Mouse (Mus musculus) liver (tissue): Measurements from ENCODE around the gene Irgc1.

Source experiments
- DNase-seq: peaks from one replicate; pipeline ENCODE4 v3.0.0-alpha.2; 2020; ENCODE audit warnings: mixed read lengths

Irgc1 gene

DNA sequence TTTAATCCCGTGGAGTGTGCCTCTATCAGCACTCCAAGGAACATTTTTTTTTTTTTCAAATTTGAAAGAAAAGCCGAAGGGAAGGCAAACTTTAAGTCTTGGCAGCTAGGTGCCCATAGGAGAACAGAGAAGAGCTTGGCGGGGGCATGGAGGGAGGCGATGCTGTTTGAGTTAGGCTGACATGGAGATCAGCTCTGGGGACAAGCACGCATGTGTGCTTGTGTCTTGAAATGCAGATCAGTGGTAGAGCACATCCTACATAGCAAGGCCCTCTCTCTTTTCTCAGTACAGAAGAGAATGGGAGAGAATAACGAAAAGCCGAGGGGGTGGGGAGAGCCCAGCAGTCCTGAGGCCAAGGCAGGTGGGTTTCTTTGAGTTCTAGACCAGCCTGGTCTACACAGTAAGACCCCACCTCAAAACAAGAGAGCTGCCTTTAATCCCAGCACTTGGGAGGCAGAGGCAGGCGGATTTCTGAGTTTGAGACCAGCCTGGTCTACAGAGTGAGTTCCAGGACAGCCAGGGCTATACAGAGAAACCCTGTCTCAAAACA is 53.7 kb downstream of the Irgc1 start:
- DNase-seq = no peak

DNA sequence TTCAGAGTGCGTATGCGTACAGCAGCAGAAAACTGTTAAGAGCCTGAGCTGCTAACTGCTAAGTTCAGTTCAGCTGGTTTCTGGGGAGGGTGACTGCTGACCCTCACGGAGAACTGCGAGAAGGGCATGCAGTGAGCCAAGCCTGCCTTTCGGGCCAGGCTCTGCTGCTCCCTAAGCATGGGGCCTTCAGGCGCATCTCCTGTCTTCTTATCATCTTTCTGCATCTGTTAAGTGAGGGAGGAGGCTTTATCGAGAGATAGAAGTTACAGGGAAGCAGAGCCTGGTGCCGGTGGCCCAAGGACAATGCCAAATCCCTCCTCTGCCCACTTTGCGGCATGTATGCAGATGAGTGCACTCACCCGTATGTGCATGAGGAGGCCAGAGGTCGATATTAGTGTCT is 55.3 kb downstream of the Irgc1 start:
- peak; percentile 76 for DNase-seq

DNA sequence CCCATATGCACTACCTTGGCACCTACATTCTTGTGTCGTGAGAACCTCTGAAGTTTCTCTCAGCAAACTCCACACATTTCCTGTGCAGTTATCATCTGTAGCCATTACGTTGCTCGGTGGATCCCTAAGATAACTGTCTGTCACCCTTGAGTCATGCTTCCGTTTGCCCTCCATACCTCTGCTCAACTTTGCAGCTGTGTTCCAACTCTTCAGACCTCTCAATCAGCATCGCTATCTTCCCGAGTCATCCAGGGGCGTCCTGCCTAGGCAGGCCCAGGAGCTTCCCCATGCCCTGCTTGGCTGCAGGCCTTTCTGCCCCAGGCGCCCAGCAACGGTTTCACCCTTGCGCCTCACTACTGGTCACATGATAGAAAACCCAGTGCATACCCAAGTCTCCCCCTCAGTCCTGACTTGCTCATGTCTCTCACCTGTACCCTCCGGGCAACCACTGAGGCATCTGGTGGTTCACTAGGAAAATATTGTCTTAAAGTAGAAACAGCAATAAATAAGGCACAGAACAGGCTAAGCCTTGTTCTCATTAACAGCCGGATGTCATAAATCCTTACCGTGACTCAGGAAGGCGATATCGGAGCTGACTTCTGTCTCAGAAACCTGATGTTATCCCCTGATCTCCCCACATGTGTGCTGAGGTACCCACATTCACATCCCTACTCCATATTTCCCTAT is 57.5 kb downstream of the Irgc1 start:
- DNase-seq = peak; percentile 65

DNA sequence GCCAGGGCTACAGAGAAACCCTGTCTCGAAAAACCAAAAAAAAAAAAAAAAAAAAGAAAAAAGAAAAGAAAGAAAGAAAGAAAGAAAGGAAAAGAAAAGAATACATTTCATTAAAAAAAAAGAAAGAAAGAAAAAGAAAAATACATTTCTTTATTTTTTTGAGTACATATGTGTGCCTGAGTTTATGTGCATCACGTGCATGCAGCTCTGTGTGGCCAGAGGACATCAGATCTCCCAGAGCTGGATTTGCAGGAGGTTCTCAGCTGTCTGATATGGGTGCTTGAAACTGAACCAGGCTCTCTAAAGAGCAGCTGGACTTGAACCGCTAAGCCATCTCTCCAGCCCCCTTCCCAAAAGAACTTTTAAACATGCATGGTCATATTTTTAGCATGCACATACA is 58.0 kb downstream of the Irgc1 start:
- DNase-seq = no peak

DNA sequence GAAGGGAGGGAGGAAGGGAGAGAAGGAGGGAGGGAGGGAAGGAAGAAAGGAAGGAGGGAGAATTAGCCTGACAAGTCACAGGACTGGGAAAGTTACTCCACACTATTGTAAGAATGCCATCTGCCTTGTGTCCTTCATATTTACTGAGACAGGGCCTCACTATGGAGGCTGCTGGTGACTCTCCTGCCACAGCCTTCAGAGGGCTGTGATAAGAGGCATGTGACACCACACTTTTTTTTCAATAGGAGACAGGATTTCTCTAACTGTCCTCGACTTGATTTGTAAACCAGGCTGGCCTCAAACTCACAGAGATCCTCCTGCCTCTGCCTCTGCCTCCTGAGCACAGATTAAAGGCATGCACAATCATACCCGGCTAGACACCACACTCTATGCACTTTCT is 60.4 kb downstream of the Irgc1 start:
- DNase-seq = no peak

DNA sequence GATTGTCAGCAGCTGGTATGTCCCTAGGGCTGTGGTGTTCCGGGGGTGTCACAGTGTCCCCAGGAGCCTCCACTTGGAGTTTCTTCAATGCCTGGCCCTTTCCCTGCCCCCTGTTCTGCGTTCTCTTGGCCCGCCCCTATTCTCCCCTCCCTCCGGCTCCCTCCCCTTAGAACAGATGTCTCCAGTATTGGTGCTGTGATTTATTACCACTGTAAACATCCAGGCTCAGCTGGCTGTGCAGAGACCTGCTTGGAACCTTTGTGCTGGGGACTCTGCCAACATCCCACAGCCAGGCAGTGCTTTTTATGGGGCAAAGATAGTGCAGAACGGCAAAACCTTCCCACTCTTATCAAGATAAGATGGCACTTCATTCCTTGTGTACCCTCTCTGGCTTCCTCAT is 61.0 kb downstream of the Irgc1 start:
- DNase-seq = no peak

DNA sequence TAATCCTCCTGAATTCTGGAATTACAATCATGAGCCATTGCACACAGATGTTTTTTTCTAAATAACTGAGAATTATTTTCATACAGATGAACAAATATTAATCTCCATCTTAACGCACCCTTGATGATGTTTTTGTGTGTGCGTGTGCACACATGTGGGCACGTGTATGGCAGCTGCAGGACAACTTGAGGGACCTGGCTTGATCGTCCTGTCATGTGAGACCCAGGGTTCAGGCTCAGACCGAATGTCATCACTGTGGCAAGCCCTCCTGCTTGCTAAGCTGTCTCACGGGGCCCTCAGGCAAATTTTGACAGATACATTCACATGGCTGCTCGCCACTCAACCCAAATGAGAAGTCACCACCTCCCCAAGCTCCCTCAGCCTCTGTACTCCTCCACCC is 61.6 kb downstream of the Irgc1 start:
- no peak for DNase-seq

DNA sequence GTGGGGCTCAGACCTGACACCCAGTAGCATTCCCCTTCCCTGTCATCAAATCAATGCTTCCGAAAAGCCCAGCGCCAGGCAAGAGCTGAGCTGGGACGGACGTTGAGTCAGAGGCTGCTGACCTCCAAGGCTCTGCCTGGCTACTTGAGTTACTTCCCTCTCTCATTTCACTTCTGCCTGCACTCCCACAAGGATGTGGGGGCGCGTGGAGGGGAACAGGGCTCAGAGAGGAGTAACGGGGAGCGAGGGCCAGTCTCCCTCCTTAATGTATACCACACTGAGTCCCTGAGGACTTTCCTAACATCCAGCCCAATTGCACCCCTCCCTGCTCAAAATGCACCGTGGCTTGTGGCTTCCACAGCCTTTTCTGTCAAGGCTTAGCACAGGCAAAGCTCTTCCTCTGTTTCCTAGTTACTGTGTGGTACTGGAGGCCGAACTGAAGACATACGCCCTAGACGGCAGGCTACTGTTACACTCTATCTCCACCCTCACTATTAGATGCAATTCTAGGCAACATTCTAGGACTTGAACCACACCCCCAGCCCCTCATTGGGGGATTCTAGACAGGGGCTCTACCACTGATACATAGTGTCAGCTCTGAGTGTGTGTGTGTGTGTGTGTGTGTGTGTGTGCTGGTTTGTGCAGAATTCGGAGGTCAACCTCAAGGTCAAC is 62.4 kb downstream of the Irgc1 start:
- no peak for DNase-seq

DNA sequence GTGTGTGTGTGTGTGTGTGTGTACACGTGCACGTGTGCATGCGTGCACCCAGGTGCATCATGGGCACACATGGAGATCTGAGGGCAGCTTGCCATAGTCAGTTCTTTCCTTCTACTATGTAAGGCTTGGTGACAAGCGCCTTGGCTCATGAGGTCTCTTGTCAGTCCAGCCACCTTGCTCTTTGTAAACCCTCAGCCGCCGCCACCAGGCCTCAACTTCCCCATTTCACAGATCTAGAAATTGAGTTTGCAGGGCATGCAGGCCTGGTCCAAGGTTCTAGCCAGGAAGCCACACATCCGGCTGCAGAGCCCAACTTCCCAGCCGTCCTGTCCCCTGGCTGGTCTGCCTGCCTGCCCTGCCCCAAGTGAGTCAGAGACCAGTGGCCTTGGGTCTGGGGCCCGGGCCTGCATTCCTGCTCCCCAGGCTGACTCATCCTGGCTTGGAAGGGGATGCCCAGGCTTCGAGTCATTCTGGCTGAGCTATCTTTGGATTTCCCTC is 65.0 kb downstream of the Irgc1 start:
- peak; percentile 47 for DNase-seq

DNA sequence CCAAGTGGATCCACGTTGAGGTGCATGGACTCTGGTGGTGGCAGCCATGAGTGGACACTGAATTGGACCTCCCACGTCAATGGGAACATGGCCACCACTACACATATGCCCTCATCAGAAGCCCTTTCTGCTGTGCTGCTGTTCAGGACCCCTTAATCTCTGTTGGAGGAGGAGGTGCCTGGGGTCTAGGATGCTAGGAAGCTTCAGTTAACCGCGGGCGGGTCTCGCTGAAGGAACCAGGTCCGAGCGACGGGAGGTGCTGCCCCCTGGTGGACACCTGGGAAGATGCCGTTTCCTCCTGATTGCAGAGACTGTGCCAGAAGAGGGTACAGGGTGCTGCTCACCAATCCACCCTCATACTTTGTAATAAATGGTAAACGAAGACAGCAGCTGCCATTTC is 67.3 kb downstream of the Irgc1 start:
- DNase-seq = peak; percentile 82

DNA sequence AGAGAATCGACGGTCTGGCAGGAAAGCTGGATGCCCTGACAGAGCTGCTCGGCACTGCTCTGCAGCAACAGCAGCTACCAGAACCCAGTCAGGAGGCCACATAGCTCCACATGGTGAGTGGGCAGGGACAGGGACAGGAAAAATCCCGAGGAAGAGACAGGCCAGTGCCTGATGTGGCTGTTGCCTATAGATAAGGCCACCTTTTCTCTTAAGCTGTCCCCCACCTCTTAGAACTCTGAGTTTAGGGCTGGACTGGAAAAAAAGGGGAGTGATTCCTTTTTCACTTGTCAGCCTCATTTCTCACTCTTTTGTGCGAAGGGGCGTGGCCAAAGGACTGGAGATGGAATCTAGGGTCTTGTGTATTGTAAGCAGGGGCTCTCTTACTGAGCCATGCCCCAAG is 68.0 kb downstream of the Irgc1 start:
- DNase-seq = peak; percentile 75

DNA sequence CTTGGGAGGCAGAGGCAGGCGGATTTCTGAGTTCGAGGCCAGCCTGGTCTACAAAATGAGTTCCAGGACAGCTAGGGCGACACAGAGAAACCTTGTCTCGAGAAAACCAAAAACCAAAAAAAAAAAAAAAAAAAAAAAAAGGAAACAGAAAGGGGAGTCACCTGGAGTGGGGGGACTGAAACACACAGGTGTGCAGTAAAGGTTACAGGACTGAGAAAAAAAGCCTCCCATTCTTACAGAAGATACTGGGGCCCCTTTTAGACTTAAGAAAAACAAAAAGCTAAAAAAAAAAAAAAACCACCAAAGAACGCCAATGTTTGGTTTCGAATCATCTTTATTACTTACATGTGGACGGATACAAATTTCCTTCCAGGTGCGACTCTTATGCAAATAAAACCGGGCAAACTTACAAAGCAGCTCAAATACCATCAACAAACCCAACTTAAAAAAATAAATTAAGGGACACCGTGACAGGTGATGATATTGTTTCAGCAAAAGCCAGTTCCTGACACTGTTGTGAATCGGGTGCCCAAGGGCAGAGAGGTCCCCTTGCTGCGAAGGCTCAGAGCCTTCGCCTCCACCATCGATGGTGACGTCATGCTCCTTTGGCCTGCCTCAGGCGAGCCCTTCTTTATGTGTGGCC is 69.2 kb downstream of the Irgc1 start:
- no peak for DNase-seq
